Mouse (Mus musculus) cortical plate, adult 2 months (tissue): ENCODE results near the gene Mrps6.

Source experiments
- CTCF ChIP-seq: fragments of 200-500 bp; IDR thresholded peaks from 2 replicates; pipeline ENCODE4 v1.5.1; 2011; ENCODE audit warnings: mild to moderate bottlenecking, control low read depth, low read length; ENCODE audit not compliant: insufficient read depth; ENCODE audit errors: extremely low read depth
- POLR2A ChIP-seq: fragments of 200-500 bp; IDR thresholded peaks from 2 replicates; pipeline ENCODE4 v1.6.1; 2011; ENCODE audit warnings: mild to moderate bottlenecking, low read length, control low read depth; ENCODE audit not compliant: insufficient read depth; ENCODE audit errors: extremely low read depth

- no peak for TF ChIP-seq CTCF
- no peak for TF ChIP-seq POLR2A
Observed at GRCm38 (mm10) chr16:92061586-92061985, 3.5 kb downstream of the Mrps6 start.
